Mouse (Mus musculus) embryonic facial prominence, embryonic 12.5 days (tissue): Measurements from ENCODE around the gene Pnkd. TPM values are rescaled to one million over a fixed set of nuclear protein-coding genes. Genes with fewer than 3 reads are reported as not detected.

Experiments
- ATAC-seq: fragments of 200-750 bp; cut with Nextera tagmentation; 2 replicates; pipeline ENCODE4 v1.8.0; 2017; ENCODE audit not compliant: insufficient number of reproducible peaks, insufficient read depth, low FRiP score, low TSS enrichment
- H3K27ac ChIP-seq: fragments of 300-500 bp; sonication (generic); 2 replicates; pipeline ENCODE4 v1.5.1; 2016; ENCODE audit warnings: mild to moderate bottlenecking
- H3K27me3 ChIP-seq: fragments of 300-500 bp; sonication (generic); 2 replicates; pipeline ENCODE4 v1.6.1; 2016; ENCODE audit warnings: mild to moderate bottlenecking, moderate library complexity
- H3K36me3 ChIP-seq: fragments of 300-500 bp; sonication (generic); 2 replicates; pipeline ENCODE4 v1.6.1; 2016; ENCODE audit warnings: mild to moderate bottlenecking
- H3K4me1 ChIP-seq: fragments of 300-500 bp; sonication (generic); 2 replicates; pipeline ENCODE4 v1.6.1; 2016
- H3K4me2 ChIP-seq: fragments of 300-500 bp; sonication (generic); replicated peaks from 2 replicates; pipeline ENCODE4 v1.6.1; 2016; ENCODE audit warnings: mild to moderate bottlenecking, moderate library complexity
- H3K4me3 ChIP-seq: fragments of 300-500 bp; sonication (generic); 2 replicates; pipeline ENCODE4 v1.5.1; 2016; ENCODE audit warnings: mild to moderate bottlenecking
- H3K9ac ChIP-seq: fragments of 300-500 bp; sonication (generic); 2 replicates; pipeline ENCODE4 v1.6.1; 2016; ENCODE audit warnings: mild to moderate bottlenecking, moderate library complexity
- H3K9me3 ChIP-seq: fragments of 300-500 bp; sonication (generic); 2 replicates; pipeline ENCODE4 v1.6.1; 2016; ENCODE audit warnings: mild to moderate bottlenecking, moderate library complexity
- WGBS: fragments of 180-500 bp; shearing (Covaris S2); methylation state at CpG from one replicate; pipeline ENCODE4 v1.1.7; 2016; 5-methylcytosine and 5-hydroxymethylcytosine counted together
- polyA plus RNA-seq: library from polyadenylated mRNA; unstranded; fragments of >200 nt; fragmentation: Nextera tagmentation; extraction: Ambion mirVana; gene quantifications from 2 replicates; pipeline ENCODE4 v1.2.1, GENCODE M21; 2016

The Pnkd gene
- polyA plus RNA-seq, 1 experiment from 2014 or later = 106 TPM

GRCm38 (mm10) chr1:74290141-74290540 is 5.4 kb downstream of the Pnkd start:
- H3K27me3 ChIP-seq = no peaks in the 10 kb centered on the region
- H3K4me2 ChIP-seq = no peak overlapping the region
- H3K4me1 ChIP-seq = peaks cover 11% of the 10 kb centered on the region
- no peak overlapping the region for H3K9ac ChIP-seq
- no peak overlapping the region for H3K27ac ChIP-seq
- ATAC-seq = no peak
- peaks cover 42% of the 10 kb centered on the region for H3K36me3 ChIP-seq
- no peaks in the 10 kb centered on the region for H3K9me3 ChIP-seq
- 92% methylated on average over 5 of the region's 5 CpGs for WGBS
- no peak overlapping the region for H3K4me3 ChIP-seq

GRCm38 (mm10) chr1:74292331-74293020 is 7.7 kb downstream of the Pnkd start:
- no peak for ATAC-seq
- H3K27ac ChIP-seq = no peak overlapping the region
- H3K36me3 ChIP-seq = peaks cover 42% of the 10 kb centered on the region
- H3K9me3 ChIP-seq = no peaks in the 10 kb centered on the region
- no peak overlapping the region for H3K4me2 ChIP-seq
- H3K27me3 ChIP-seq = no peaks in the 10 kb centered on the region
- no peak overlapping the region for H3K9ac ChIP-seq
- 85% methylated on average over 11 of the region's 11 CpGs for WGBS
- peaks cover 26% of the 10 kb centered on the region for H3K4me1 ChIP-seq
- H3K4me3 ChIP-seq = no peak overlapping the region

- H3K27me3 ChIP-seq = no peaks in the 10 kb centered on the region
- 89% methylated on average over 8 of the region's 8 CpGs for WGBS
- no peaks in the 10 kb centered on the region for H3K9me3 ChIP-seq
- no peak overlapping the region for H3K4me2 ChIP-seq
- H3K27ac ChIP-seq = no peak overlapping the region
- no peak for ATAC-seq
- H3K4me1 ChIP-seq = peaks cover 26% of the 10 kb centered on the region
- H3K9ac ChIP-seq = no peak overlapping the region
- H3K36me3 ChIP-seq = peaks cover 42% of the 10 kb centered on the region
- no peak overlapping the region for H3K4me3 ChIP-seq
Measured at GRCm38 (mm10) chr1:74293306-74293960, 8.7 kb downstream of the Pnkd start.

GRCm38 (mm10) chr1:74294090-74294643 is 9.4 kb downstream of the Pnkd start:
- Histone ChIP-seq H3K9ac (no peak overlapping the region), H3K4me3 (no peak overlapping the region), H3K27me3 (no peaks in the 10 kb centered on the region), H3K4me2 (no peak overlapping the region), H3K9me3 (no peaks in the 10 kb centered on the region), H3K27ac (no peak overlapping the region), H3K4me1 (peaks cover 26% of the 10 kb centered on the region), H3K36me3 (peaks cover 36% of the 10 kb centered on the region)
- no peak for ATAC-seq
- WGBS = 88% methylated on average over 3 of the region's 3 CpGs

- peak overlapping the region; percentile 28; the same call in 1 of the 2 replicates for H3K4me2 ChIP-seq
- ATAC-seq = 0 out of 2 replicates have a peak, but pooled peaks have one; percentile 1
Measured at GRCm38 (mm10) chr1:74294733-74295455, 10.2 kb downstream of the Pnkd start.

GRCm38 (mm10) chr1:74295456-74296171 is 10.9 kb downstream of the Pnkd start:
- peak overlapping the region; percentile 91 for H3K27ac ChIP-seq
- H3K36me3 ChIP-seq = peaks cover 22% of the 10 kb centered on the region
- H3K4me3 ChIP-seq = no peak overlapping the region; the same call in 1 of the 2 replicates
- peak overlapping the region; percentile 47 for H3K9ac ChIP-seq
- WGBS = 12% methylated on average over 9 of the region's 9 CpGs
- peak overlapping the region; percentile 28 for H3K4me2 ChIP-seq
- no peaks in the 10 kb centered on the region for H3K27me3 ChIP-seq
- peak; percentile 88 for ATAC-seq
- peaks cover 26% of the 10 kb centered on the region for H3K4me1 ChIP-seq
- no peaks in the 10 kb centered on the region for H3K9me3 ChIP-seq

More at GRCm38 (mm10) chr1:74294733-74295455, 10.2 kb downstream of the Pnkd start:
- Histone ChIP-seq H3K27ac (peak overlapping the region; percentile 91), H3K36me3 (peaks cover 29% of the 10 kb centered on the region), H3K4me3 (no peak overlapping the region), H3K9ac (no peak overlapping the region), H3K4me1 (peaks cover 26% of the 10 kb centered on the region), H3K9me3 (no peaks in the 10 kb centered on the region), H3K27me3 (no peaks in the 10 kb centered on the region)
- WGBS = 90% methylated on average over 6 of the region's 6 CpGs

- Histone ChIP-seq H3K9ac (no peak overlapping the region; the same call in 1 of the 2 replicates), H3K27ac (peak overlapping the region; percentile 91), H3K4me2 (no peak overlapping the region), H3K27me3 (no peaks in the 10 kb centered on the region), H3K4me3 (no peak overlapping the region), H3K4me1 (peaks cover 26% of the 10 kb centered on the region), H3K36me3 (peaks cover 14% of the 10 kb centered on the region), H3K9me3 (no peaks in the 10 kb centered on the region)
- 29% methylated on average over 6 of the region's 6 CpGs for WGBS
- no peak for ATAC-seq
Measured at GRCm38 (mm10) chr1:74296477-74296876, 11.7 kb downstream of the Pnkd start.

GRCm38 (mm10) chr1:74297269-74297668 is 12.5 kb downstream of the Pnkd start:
- WGBS = 75% methylated on average over 3 of the region's 3 CpGs
- no peak overlapping the region for H3K4me3 ChIP-seq
- no peaks in the 10 kb centered on the region for H3K9me3 ChIP-seq
- peaks cover 9% of the 10 kb centered on the region for H3K36me3 ChIP-seq
- peaks cover 26% of the 10 kb centered on the region for H3K4me1 ChIP-seq
- H3K9ac ChIP-seq = peak overlapping the region; percentile 24; the same call in 1 of the 2 replicates
- no peak for ATAC-seq
- peak overlapping the region; percentile 91; the same call in 1 of the 2 replicates for H3K27ac ChIP-seq
- no peak overlapping the region for H3K4me2 ChIP-seq
- H3K27me3 ChIP-seq = no peaks in the 10 kb centered on the region

- ATAC-seq = no peak
- Histone ChIP-seq H3K4me3 (no peak overlapping the region), H3K27me3 (no peaks in the 10 kb centered on the region), H3K9me3 (no peaks in the 10 kb centered on the region), H3K4me2 (no peak overlapping the region), H3K36me3 (peaks cover 3% of the 10 kb centered on the region; the same call in 1 of the 2 replicates), H3K9ac (no peak overlapping the region), H3K4me1 (peaks cover 26% of the 10 kb centered on the region), H3K27ac (no peak overlapping the region)
- 84% methylated on average over 5 of the region's 5 CpGs for WGBS
Measured at GRCm38 (mm10) chr1:74298157-74298750, 13.5 kb downstream of the Pnkd start.

GRCm38 (mm10) chr1:74298996-74299395 is 14.3 kb downstream of the Pnkd start:
- H3K4me2 ChIP-seq = no peak overlapping the region
- no peaks in the 10 kb centered on the region for H3K9me3 ChIP-seq
- no peak overlapping the region for H3K4me3 ChIP-seq
- no peaks in the 10 kb centered on the region for H3K36me3 ChIP-seq
- H3K27ac ChIP-seq = no peak overlapping the region
- H3K4me1 ChIP-seq = peaks cover 30% of the 10 kb centered on the region
- no peak for ATAC-seq
- no peaks in the 10 kb centered on the region for H3K27me3 ChIP-seq
- H3K9ac ChIP-seq = no peak overlapping the region
- WGBS = 77% methylated on average over 5 of the region's 5 CpGs
